Mouse (Mus musculus): ENCODE results near the gene Gm2a.

Gm2a gene

GRCm38 (mm10) chr11:55133204-55133603 lies 35.3 kb downstream of the Gm2a start:
- no peak for DNase-seq

- no peak for DNase-seq
Measured at GRCm38 (mm10) chr11:55134407-55134806, 36.5 kb downstream of the Gm2a start.

- no peak for DNase-seq
Measured at GRCm38 (mm10) chr11:55134871-55135270, 37.0 kb downstream of the Gm2a start.

- DNase-seq: no peak
Measured at GRCm38 (mm10) chr11:55136770-55137547, 39.0 kb downstream of the Gm2a start.

GRCm38 (mm10) chr11:55137646-55138045 lies 39.7 kb downstream of the Gm2a start:
- no peak for DNase-seq

GRCm38 (mm10) chr11:55141502-55141901 lies 43.6 kb downstream of the Gm2a start:
- DNase-seq: no peak

GRCm38 (mm10) chr11:55144011-55144410 lies 46.1 kb downstream of the Gm2a start:
- DNase-seq: no peak

GRCm38 (mm10) chr11:55146855-55147254 lies 48.9 kb downstream of the Gm2a start:
- no peak for DNase-seq

- no peak for DNase-seq
Measured at GRCm38 (mm10) chr11:55147423-55147822, 49.5 kb downstream of the Gm2a start.

GRCm38 (mm10) chr11:55148461-55148860 lies 50.5 kb downstream of the Gm2a start:
- no peak for DNase-seq

GRCm38 (mm10) chr11:55151608-55152007 lies 53.7 kb downstream of the Gm2a start, which contains the start of gene Slc36a3:
TSS of gene Slc36a3 (minus strand) at chr11:55151708.
- no peak for DNase-seq

GRCm38 (mm10) chr11:55154398-55155069 lies 56.6 kb downstream of the Gm2a start:
- no peak for DNase-seq

- peak; percentile 18 for DNase-seq
Measured at GRCm38 (mm10) chr11:55155070-55155421, 57.1 kb downstream of the Gm2a start.

GRCm38 (mm10) chr11:55158785-55159359 lies 61.0 kb downstream of the Gm2a start:
- DNase-seq: peak; percentile 80
